Mouse (Mus musculus): Measurements from ENCODE around the gene Gm2696.

DNA sequence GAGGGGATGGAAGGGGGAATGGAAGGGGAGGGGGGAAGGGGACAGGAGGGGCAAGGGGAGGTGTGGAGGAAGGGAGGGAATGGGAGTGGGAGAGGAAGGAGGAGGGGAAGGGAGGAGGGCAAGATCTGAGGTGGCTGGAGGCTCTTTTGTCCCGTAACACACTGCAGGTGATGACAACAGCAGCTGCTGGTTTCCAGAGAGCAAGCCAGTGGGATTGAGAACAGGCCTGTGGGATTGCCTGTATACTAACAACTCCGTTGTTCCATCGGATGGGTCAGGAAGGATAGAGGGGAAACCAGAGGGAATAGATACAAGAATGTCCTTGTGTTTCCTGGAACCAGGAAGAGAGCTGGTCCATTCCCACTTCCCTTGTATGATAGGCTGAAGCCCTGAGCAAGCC is 16.8 kb upstream of the Gm2696 start:
- TF ChIP-seq POLR2A (IDR thresholded peaks at IDR 0.05; ENCODE audit: borderline replicate concordance, insufficient read depth, low read length), result no peak
- no peak for TF ChIP-seq CTCF (IDR thresholded peaks at IDR 0.05; ENCODE audit: borderline replicate concordance, insufficient read depth, low read depth, low read length)
